Mouse (Mus musculus) frontal cortex, adult (tissue): Measurements from ENCODE around the gene Rela.

Experiments
- ATAC-seq: cut with Nextera tagmentation; 2 replicates; pipeline ENCODE4 v1.9.2; 2017; ENCODE audit warnings: mild to moderate bottlenecking, moderate library complexity, mixed read lengths; ENCODE audit not compliant: low TSS enrichment

Rela gene

DNA sequence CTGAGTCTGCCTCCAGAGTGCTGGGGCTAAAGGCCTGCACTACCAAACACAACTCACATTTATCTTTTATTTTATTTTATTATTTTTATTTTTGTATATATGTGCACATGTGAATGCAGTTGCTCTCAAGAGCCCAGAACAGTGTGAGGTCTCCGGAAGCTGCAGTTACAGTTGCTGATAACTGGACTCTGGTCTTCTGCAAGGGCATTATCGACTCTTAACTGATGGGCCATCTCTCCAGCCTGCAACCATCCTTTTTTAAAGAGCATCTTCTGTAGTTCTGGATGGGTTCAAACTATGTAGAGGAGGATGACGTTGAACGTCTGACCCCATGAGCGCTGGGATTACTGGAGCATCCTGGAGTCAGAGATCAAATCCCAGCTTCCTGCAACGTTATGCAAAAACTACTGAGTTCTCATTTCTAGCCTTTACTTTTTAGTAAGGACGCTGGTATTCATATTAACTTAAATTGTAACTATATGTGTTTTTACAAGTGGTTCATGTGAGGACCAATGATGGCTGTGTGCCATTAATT is 1.2 kb upstream of the Rela start:
- ATAC-seq, result no peak

GRCm38 (mm10) chr19:5636571-5637041 is 677 bp upstream of the Rela start:
- ATAC-seq, result peak; percentile 25; the same call in 1 of the 2 replicates

DNA sequence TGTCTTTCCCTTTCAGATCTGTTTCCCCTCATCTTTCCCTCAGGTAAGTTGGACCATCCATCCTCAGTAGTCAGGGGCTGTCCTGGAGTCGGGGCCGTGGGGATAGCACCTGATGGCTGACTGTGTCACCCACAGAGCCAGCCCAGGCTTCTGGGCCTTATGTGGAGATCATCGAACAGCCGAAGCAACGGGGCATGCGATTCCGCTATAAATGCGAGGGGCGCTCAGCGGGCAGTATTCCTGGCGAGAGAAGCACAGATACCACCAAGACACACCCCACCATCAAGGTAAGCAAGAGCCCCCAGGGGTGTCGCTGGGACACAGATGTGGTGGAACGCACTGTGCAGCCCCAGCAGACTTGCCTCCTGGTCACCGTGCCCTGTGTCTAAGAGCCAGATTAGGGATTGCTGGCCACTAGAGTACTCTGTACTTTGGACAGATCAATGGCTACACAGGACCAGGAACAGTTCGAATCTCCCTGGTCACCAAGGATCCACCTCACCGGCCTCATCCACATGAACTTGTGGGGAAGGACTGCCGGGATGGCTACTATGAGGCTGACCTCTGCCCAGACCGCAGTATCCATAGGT is 1.2 kb downstream of the Rela start:
- no peak for ATAC-seq

- ATAC-seq, result no peak
Measured at GRCm38 (mm10) chr19:5640339-5640738, 3.1 kb downstream of the Rela start.

- no peak for ATAC-seq
Measured at GRCm38 (mm10) chr19:5641021-5641420, 3.7 kb downstream of the Rela start.

- ATAC-seq, result no peak
Measured at GRCm38 (mm10) chr19:5641641-5642040, 4.4 kb downstream of the Rela start.

- ATAC-seq, result no peak
Measured at GRCm38 (mm10) chr19:5645280-5645679, 8.0 kb downstream of the Rela start.

DNA sequence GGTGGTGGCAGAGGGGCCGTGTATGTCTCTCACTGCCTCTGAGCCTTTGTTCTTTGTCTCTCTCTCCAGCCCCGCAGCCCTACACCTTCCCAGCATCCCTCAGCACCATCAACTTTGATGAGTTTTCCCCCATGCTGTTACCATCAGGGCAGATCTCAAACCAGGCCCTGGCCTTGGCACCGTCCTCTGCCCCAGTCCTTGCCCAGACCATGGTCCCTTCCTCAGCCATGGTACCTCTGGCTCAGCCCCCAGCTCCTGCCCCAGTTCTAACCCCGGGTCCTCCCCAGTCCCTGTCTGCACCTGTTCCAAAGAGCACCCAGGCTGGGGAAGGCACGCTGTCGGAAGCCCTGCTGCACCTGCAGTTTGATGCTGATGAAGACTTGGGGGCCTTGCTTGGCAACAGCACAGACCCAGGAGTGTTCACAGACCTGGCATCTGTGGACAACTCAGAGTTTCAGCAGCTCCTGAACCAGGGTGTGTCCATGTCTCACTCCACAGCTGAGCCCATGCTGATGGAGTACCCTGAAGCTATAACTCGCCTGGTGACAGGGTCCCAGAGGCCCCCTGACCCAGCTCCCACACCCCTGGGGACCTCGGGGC is 9.5 kb downstream of the Rela start:
- no peak for ATAC-seq

GRCm38 (mm10) chr19:5647791-5648190 is 10.5 kb downstream of the Rela start:
- no peak for ATAC-seq

DNA sequence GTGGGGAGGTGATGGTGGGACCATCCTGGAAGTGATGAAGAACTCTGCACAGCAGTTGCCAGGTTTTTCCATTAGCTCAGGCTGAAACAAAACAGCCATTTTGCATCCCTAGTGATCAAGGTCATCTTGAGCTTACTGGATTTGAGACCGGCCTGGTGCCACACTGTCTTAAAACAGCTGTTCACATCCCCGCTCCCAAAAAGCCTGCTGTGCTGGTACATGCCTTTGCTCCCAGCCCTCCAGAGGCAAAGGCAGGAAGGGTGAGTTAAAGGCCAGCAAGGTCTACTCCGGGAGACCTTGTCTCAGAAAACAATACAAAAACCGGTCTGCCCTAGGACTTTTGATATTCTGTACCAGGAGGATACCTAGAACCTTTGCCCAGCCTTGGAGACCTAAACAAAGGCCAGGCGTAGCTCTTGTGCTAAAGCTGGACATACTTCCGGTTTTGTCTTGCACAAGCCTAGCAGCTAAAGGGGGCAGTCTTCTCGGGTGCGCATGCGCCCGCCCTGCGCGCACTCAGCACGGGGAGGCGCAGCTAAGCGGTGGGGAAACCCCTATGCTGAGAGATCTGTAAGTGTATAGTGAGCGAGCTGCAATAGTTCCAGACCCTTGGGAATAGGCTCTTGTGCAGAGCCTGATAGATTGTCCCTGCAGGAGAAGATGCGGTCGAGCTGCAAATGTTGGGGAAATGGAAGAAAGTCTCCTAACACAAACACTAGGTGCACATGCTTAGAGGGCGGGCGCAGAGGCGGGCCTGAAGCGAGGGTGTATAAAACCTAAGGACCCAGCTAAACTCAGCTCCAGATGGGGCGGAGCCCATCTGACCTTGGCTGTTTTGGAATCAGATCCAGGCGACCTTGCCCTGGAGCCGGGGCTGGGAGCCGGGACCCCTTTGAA is 11.4 kb downstream of the Rela start:
- peak; percentile 93 for ATAC-seq

- ATAC-seq, result no peak
Measured at GRCm38 (mm10) chr19:5649298-5649741, 12.0 kb downstream of the Rela start.

- ATAC-seq, result no peak
Measured at GRCm38 (mm10) chr19:5651502-5652274, 14.4 kb downstream of the Rela start.

- no peak for ATAC-seq
Measured at GRCm38 (mm10) chr19:5652570-5652969, 15.3 kb downstream of the Rela start.

- no peak; the same call in 1 of the 2 replicates for ATAC-seq
Measured at GRCm38 (mm10) chr19:5653969-5654719, 16.9 kb downstream of the Rela start.

DNA sequence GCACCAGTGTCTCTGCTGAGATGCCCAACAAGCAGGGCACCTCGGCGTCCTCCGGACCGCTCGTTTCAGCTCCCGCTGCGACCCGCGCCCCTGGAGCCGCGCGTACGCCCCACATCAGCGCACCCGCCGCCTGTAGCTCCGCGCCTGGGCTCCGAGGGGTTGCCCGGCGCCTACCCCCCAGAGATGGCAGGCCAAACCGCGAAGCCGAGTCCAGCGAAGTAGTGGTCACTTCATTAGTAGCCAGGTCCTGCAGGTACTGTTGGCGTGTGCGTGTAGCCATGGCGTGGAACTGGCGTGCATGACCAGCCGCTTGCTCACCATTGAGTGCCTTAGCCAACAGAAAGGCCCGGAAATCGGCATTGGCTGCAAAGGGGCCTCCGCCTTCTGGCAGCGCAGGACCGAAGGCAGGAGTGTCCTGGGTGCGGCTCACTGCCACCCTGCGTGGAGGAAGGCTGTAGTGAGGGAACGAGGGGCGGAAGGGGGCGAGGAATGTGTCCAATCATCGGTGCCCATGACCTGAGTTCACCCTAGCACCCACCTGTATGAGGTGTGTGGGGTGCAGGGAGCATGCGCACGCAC is 17.5 kb downstream of the Rela start:
- no peak for ATAC-seq

GRCm38 (mm10) chr19:5660942-5661751 is 23.9 kb downstream of the Rela start:
- no peak for ATAC-seq

DNA sequence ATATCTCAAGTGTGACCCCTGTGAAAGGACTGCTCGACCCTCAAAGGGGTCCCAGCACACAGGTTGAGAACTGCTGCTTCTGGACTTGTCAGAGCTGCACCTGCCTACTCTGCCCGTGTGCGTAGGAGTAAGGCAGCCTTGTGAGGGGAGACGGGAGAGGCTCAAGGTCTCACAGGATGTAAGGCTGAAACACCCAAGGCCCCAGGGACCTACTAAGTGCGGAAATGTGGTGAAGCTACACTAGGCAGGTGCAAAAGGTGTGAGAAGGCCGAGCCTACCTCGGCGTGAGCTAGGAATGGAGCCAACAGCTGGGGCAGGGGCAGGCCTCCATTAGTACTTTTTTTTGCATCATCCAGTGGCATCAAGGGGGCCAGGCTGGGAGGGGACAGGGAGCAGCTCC is 25.0 kb downstream of the Rela start:
- ATAC-seq, result no peak

DNA sequence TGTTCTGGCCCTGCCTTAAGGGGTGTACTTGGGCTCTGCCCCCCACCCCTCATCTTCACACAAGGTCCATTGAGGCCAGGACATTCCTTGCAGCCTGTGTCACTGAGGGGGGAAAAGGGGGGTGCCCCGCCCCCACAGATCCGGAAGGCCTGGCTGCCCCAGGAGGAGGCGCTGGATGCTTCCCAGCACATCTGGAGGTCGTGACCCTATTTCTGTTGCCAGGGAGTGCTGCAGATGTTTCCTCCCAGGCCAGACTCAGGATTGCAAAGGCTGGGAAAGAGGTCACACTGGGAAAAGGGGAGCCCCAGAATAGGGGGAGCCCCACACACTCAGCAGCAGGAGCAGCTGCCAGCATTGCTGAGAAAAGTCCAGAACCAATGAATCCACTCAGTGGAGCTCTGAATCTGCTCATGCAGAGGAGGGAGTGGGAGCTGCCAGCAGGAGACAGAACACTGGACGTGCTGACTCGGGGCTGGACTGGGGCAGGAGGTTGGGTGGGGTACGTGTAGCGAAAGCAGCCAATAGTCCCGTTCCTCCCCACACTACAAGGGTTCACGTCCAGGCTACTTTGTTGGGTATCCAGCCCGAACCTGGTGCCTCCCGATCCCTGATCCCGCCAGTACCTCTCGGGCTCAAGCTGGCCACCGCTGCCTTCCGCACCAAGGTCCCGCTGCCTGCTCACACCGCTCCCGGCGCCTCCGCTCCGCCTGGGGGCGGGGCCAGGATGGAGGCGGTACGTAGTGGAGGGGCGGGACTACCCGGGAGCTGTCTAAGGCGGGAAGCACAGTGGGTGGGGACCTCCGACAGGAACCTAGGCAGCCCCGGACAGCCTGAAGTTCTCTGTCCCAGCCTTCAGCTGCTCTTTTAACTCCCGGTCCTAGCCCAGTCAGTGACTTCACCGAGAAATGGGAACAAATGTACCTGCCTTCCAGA is 26.0 kb downstream of the Rela start, which contains the start of gene Sipa1:
Sipa1 (minus strand) TSS at position 727 of the 933 bp plus-strand sequence.
- ATAC-seq, result peak; percentile 78
